29 mouse cellular contexts compared by ENCODE assay signal in the genomic region with DNA sequence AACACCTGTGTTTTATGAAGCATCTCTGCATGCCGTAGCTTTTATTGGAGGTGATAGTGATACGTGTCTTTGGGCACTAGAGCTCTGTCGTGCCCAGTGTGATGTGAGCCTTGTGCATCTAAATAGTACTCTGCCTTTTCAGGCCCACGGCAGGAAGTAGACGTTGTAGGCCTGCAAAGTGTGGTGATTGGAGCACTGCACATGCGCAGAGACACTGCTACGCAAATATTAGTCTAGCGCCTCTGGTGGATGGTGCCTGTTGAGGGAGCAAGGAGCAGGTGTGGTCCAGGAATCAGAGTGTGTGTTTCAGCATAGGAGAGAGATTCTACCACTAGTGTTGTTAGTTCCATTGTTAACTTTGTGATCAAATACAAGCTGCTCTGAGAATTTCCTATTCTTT. TPM values are rescaled to one million over a fixed set of nuclear protein-coding genes. Genes with fewer than 3 reads are reported as not detected.
"Had no signal": no experiment of that assay in that cellular context is flagged by ENCODE, and none has a peak within 500 bp of the region (broad histone marks: within the 10 kb centered on the region; RNA-seq: fewer than 3 reads in every experiment).

No protein-coding gene starts in this region.

- H3K4me3 ChIP-seq: layer of hippocampus, adult 2 months; left cerebral cortex, adult 2 months; limb, embryonic 12.5 days; limb, embryonic 15.5 days; lung, embryonic 15.5 days; midbrain, embryonic 12.5 days; midbrain, embryonic 15.5 days; neural tube, embryonic 12.5 days; neural tube, embryonic 15.5 days; stomach, embryonic 15.5 days had no signal

- H3K4me1 ChIP-seq: lung, embryonic 15.5 days; midbrain, embryonic 12.5 days; stomach, embryonic 15.5 days had no signal

- H3K27ac ChIP-seq: hindbrain, postnatal 0 days; layer of hippocampus, adult 2 months; left cerebral cortex, adult 2 months; limb, embryonic 12.5 days; limb, embryonic 15.5 days; liver, embryonic 14.5 days; lung, embryonic 15.5 days; macrophage; midbrain, embryonic 12.5 days; midbrain, embryonic 15.5 days; neural tube, embryonic 12.5 days; neural tube, embryonic 15.5 days; stomach, embryonic 15.5 days had no signal

- DNase-seq: kidney, adult 11 months; kidney, adult 8-10 months; kidney, postnatal 25 days; layer of hippocampus, adult 9-11 months; layer of hippocampus, postnatal 36 days; lung, adult 18-20 months; right cerebral cortex, adult 18-20 months; right cerebral cortex, postnatal 14 days; spleen, adult 18-20 months; thymus, postnatal 25 days had no signal

- H3K27me3 ChIP-seq: limb, embryonic 12.5 days; limb, embryonic 15.5 days; lung, embryonic 15.5 days; midbrain, embryonic 12.5 days; midbrain, embryonic 15.5 days; neural tube, embryonic 12.5 days; neural tube, embryonic 15.5 days; stomach, embryonic 15.5 days had no signal

- H3K9ac ChIP-seq: limb, embryonic 12.5 days; limb, embryonic 15.5 days; liver, embryonic 14.5 days; lung, embryonic 15.5 days; midbrain, embryonic 12.5 days; midbrain, embryonic 15.5 days; neural tube, embryonic 12.5 days; neural tube, embryonic 15.5 days; stomach, embryonic 15.5 days had no signal

- H3K36me3 ChIP-seq: limb, embryonic 12.5 days; limb, embryonic 15.5 days; lung, embryonic 15.5 days; midbrain, embryonic 12.5 days; midbrain, embryonic 15.5 days; neural tube, embryonic 12.5 days; neural tube, embryonic 15.5 days; stomach, embryonic 15.5 days had no signal

RNA-seq across cellular contexts. Expression of gene Tat, which starts 1.1 kb away (rescaled TPM):
- total RNA-seq: hindbrain, postnatal 0 days; layer of hippocampus, adult 2 months; left cerebral cortex, adult 2 months; left cerebral cortex, postnatal 10 days; left cerebral cortex, postnatal 36 days; megakaryocyte, adult 5-6 weeks had no signal
- polyA plus RNA-seq: hindbrain, postnatal 0 days; inflammation-experienced regulatory T-cells, adult 6 months; kidney, embryonic 16.5 days; limb, embryonic 12.5 days; limb, embryonic 15.5 days; lung, embryonic 15.5 days; macrophage; midbrain, embryonic 12.5 days; midbrain, embryonic 15.5 days; neural tube, embryonic 12.5 days; neural tube, embryonic 15.5 days; stomach, embryonic 15.5 days had no signal

RNA-seq across cellular contexts. Expression of gene Marveld3, which starts 27.1 kb away (rescaled TPM):
- total RNA-seq: layer of hippocampus, postnatal 36 days; megakaryocyte, adult 5-6 weeks had no signal
- polyA plus RNA-seq: inflammation-experienced regulatory T-cells, adult 6 months; macrophage had no signal

RNA-seq across cellular contexts. Expression of gene Chst4, which starts 50.4 kb away (rescaled TPM):
- total RNA-seq: hindbrain, postnatal 0 days; layer of hippocampus, adult 2 months; left cerebral cortex, postnatal 10 days; megakaryocyte, adult 5-6 weeks had no signal
- polyA plus RNA-seq: hindbrain, postnatal 0 days; inflammation-experienced regulatory T-cells, adult 6 months; limb, embryonic 12.5 days; limb, embryonic 15.5 days; liver, embryonic 14.5 days; macrophage; midbrain, embryonic 12.5 days; midbrain, embryonic 15.5 days; neural tube, embryonic 12.5 days; neural tube, embryonic 15.5 days; thymus, postnatal 0 days had no signal
